Mouse (Mus musculus): ENCODE measurements around the gene Rtn4rl1. TPM values are rescaled to one million over a fixed set of nuclear protein-coding genes. Genes with fewer than 3 reads are reported as not detected.
A peak's percentile ranks its signal among the peaks of the same experiment; 100 is the strongest.

Rtn4rl1 gene
- polyA plus RNA-seq, 1 experiment from 2014 or later = 2.4 TPM

- Histone ChIP-seq H3K27ac (ENCODE audit: low read depth, low read length) (no peak overlapping the region), H3K27me3 (ENCODE audit: control insufficient read depth, insufficient read depth, low read length) (no peaks in the 10 kb centered on the region), H3K36me3 (ENCODE audit: control insufficient read depth, insufficient read depth, low read length) (no peaks in the 10 kb centered on the region), H3K9ac (ENCODE audit: low read depth, low read length) (no peak overlapping the region), H3K4me2 (replicated peaks; ENCODE audit: low read depth, low read length) (no peak overlapping the region), H3K4me3 (ENCODE audit: low read depth, low read length) (no peak overlapping the region), H3K4me1 (replicated peaks; ENCODE audit: control insufficient read depth, insufficient read depth, low read length) (peaks cover 7% of the 10 kb centered on the region), H3K9me3 (ENCODE audit: control insufficient read depth, low read length) (no peaks in the 10 kb centered on the region)
- no peak for ATAC-seq (ENCODE audit: low FRiP score)
- DNase-seq (ENCODE audit: low spot score) = no peak
- WGBS = 66% methylated on average over 8 of the region's 8 CpGs
Observed at GRCm38 (mm10) chr11:75270276-75270984, 76.8 kb downstream of the Rtn4rl1 start.

GRCm38 (mm10) chr11:75270985-75271434 lies 77.4 kb downstream of the Rtn4rl1 start:
- Histone ChIP-seq H3K9ac (ENCODE audit: low read depth, low read length) (no peak overlapping the region), H3K4me2 (replicated peaks; ENCODE audit: low read depth, low read length) (no peak overlapping the region), H3K4me1 (replicated peaks; ENCODE audit: control insufficient read depth, insufficient read depth, low read length) (peaks cover 7% of the 10 kb centered on the region), H3K27me3 (ENCODE audit: control insufficient read depth, insufficient read depth, low read length) (no peaks in the 10 kb centered on the region), H3K4me3 (ENCODE audit: low read depth, low read length) (no peak overlapping the region), H3K9me3 (ENCODE audit: control insufficient read depth, low read length) (no peaks in the 10 kb centered on the region), H3K27ac (ENCODE audit: low read depth, low read length) (no peak overlapping the region), H3K36me3 (ENCODE audit: control insufficient read depth, insufficient read depth, low read length) (no peaks in the 10 kb centered on the region)
- DNase-seq (ENCODE audit: low spot score) (no peak), ATAC-seq (ENCODE audit: low FRiP score) (no peak)
- 74% methylated on average over 7 of the region's 7 CpGs for WGBS

DNA sequence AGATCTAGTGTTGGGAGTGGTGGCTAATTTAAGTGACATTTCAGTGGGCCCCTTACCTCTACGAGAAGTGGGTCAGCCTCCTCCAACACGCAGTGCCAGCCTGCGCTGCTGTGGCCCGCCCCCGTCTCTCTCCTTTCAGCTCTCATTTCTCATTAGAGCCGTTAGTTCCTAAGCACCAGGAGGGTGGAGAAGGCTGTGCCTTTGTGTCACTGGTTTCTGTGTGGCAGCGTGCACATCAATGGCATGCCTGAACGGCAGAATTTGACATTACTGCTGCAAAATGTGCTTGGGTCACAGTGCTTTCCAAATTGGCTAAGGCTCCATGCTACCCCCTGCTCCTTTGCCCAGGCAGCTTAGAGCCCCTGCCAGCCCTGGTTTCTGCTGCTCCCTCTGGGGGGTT lies 79.9 kb downstream of the Rtn4rl1 start:
- Histone ChIP-seq H3K9me3 (ENCODE audit: control insufficient read depth, low read length) (no peaks in the 10 kb centered on the region), H3K4me2 (replicated peaks; ENCODE audit: low read depth, low read length) (no peak overlapping the region), H3K9ac (ENCODE audit: low read depth, low read length) (no peak overlapping the region), H3K4me1 (replicated peaks; ENCODE audit: control insufficient read depth, insufficient read depth, low read length) (peaks cover 7% of the 10 kb centered on the region), H3K36me3 (ENCODE audit: control insufficient read depth, insufficient read depth, low read length) (no peaks in the 10 kb centered on the region), H3K4me3 (ENCODE audit: low read depth, low read length) (no peak overlapping the region), H3K27ac (ENCODE audit: low read depth, low read length) (no peak overlapping the region), H3K27me3 (ENCODE audit: control insufficient read depth, insufficient read depth, low read length) (no peaks in the 10 kb centered on the region)
- ATAC-seq (ENCODE audit: low FRiP score) (no peak), DNase-seq (ENCODE audit: low spot score) (no peak)
- WGBS = 13% methylated on average over 8 of the region's 8 CpGs

GRCm38 (mm10) chr11:75275035-75275434 lies 81.5 kb downstream of the Rtn4rl1 start:
- Histone ChIP-seq H3K4me2 (replicated peaks; ENCODE audit: low read depth, low read length) (no peak overlapping the region), H3K4me1 (replicated peaks; ENCODE audit: control insufficient read depth, insufficient read depth, low read length) (peaks cover 9% of the 10 kb centered on the region), H3K27ac (ENCODE audit: low read depth, low read length) (no peak overlapping the region), H3K36me3 (ENCODE audit: control insufficient read depth, insufficient read depth, low read length) (no peaks in the 10 kb centered on the region), H3K9me3 (ENCODE audit: control insufficient read depth, low read length) (no peaks in the 10 kb centered on the region), H3K9ac (ENCODE audit: low read depth, low read length) (peak overlapping the region; percentile 34; the same call in 1 of the 2 replicates), H3K27me3 (ENCODE audit: control insufficient read depth, insufficient read depth, low read length) (no peaks in the 10 kb centered on the region), H3K4me3 (ENCODE audit: low read depth, low read length) (no peak overlapping the region)
- whole genome bisulfite sequencing = 16% methylated on average over 6 of the region's 6 CpGs
- ATAC-seq (ENCODE audit: low FRiP score) (peak; percentile 30; the same call in 1 of the 2 replicates), DNase-seq (ENCODE audit: low spot score) (no peak)

GRCm38 (mm10) chr11:75278115-75278514 lies 84.5 kb downstream of the Rtn4rl1 start:
- Histone ChIP-seq H3K4me2 (replicated peaks; ENCODE audit: low read depth, low read length) (no peak overlapping the region), H3K9me3 (ENCODE audit: control insufficient read depth, low read length) (no peaks in the 10 kb centered on the region), H3K4me3 (ENCODE audit: low read depth, low read length) (no peak overlapping the region), H3K27me3 (ENCODE audit: control insufficient read depth, insufficient read depth, low read length) (peaks cover 24% of the 10 kb centered on the region), H3K9ac (ENCODE audit: low read depth, low read length) (no peak overlapping the region), H3K4me1 (replicated peaks; ENCODE audit: control insufficient read depth, insufficient read depth, low read length) (peaks cover 22% of the 10 kb centered on the region), H3K36me3 (ENCODE audit: control insufficient read depth, insufficient read depth, low read length) (no peaks in the 10 kb centered on the region), H3K27ac (ENCODE audit: low read depth, low read length) (no peak overlapping the region)
- ATAC-seq (ENCODE audit: low FRiP score) (no peak), DNase-seq (ENCODE audit: low spot score) (no peak)
- 59% methylated on average over 7 of the region's 7 CpGs for whole genome bisulfite sequencing

- whole genome bisulfite sequencing = 18% methylated on average over 4 of the region's 4 CpGs
- Histone ChIP-seq H3K27me3 (ENCODE audit: control insufficient read depth, insufficient read depth, low read length) (peaks cover 27% of the 10 kb centered on the region), H3K4me2 (replicated peaks; ENCODE audit: low read depth, low read length) (peak overlapping the region; percentile 17), H3K4me3 (ENCODE audit: low read depth, low read length) (peak overlapping the region; percentile 0; the same call in 1 of the 2 replicates), H3K9ac (ENCODE audit: low read depth, low read length) (no peak overlapping the region), H3K27ac (ENCODE audit: low read depth, low read length) (no peak overlapping the region), H3K4me1 (replicated peaks; ENCODE audit: control insufficient read depth, insufficient read depth, low read length) (peaks cover 19% of the 10 kb centered on the region; the same call in 1 of the 2 replicates), H3K9me3 (ENCODE audit: control insufficient read depth, low read length) (no peaks in the 10 kb centered on the region), H3K36me3 (ENCODE audit: control insufficient read depth, insufficient read depth, low read length) (no peaks in the 10 kb centered on the region)
- DNase-seq (ENCODE audit: low spot score) = no peak
- ATAC-seq (ENCODE audit: low FRiP score) = no peak
Observed at GRCm38 (mm10) chr11:75279013-75279341, 85.4 kb downstream of the Rtn4rl1 start.

GRCm38 (mm10) chr11:75279342-75280065 lies 85.9 kb downstream of the Rtn4rl1 start:
- WGBS = 9% methylated on average over 16 of the region's 16 CpGs
- H3K9me3 ChIP-seq (ENCODE audit: control insufficient read depth, low read length) = no peaks in the 10 kb centered on the region
- H3K36me3 ChIP-seq (ENCODE audit: control insufficient read depth, insufficient read depth, low read length) = no peaks in the 10 kb centered on the region
- ATAC-seq (ENCODE audit: low FRiP score) (no peak), DNase-seq (ENCODE audit: low spot score) (peak; percentile 55)
- H3K4me2 ChIP-seq (replicated peaks; ENCODE audit: low read depth, low read length) = peak overlapping the region; percentile 17
- H3K27me3 ChIP-seq (ENCODE audit: control insufficient read depth, insufficient read depth, low read length) = peaks cover 27% of the 10 kb centered on the region
- no peak overlapping the region for H3K27ac ChIP-seq (ENCODE audit: low read depth, low read length)
- peaks cover 19% of the 10 kb centered on the region; the same call in 1 of the 2 replicates for H3K4me1 ChIP-seq (replicated peaks; ENCODE audit: control insufficient read depth, insufficient read depth, low read length)
- H3K9ac ChIP-seq (ENCODE audit: low read depth, low read length) = peak overlapping the region; percentile 2; the same call in 1 of the 2 replicates
- peak overlapping the region; percentile 0; the same call in 1 of the 2 replicates for H3K4me3 ChIP-seq (ENCODE audit: low read depth, low read length)

DNA sequence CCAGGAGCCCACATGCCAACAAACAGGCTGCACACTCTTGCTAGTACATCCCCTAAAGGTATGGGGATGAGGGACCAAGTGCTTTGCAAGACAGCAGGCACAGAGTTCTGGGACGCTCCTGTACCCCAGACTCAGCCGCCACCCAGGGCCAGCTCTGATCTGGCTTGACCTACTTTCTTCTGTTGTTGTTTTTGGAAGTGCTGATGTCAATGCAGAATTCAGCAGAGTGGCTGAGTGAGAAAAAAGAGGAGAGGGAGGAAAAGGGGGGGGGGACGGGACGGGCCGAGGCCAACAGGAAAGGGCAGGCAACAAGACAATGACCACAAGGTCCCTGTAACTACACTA lies 86.5 kb downstream of the Rtn4rl1 start:
- peaks cover 17% of the 10 kb centered on the region; the same call in 1 of the 2 replicates for H3K4me1 ChIP-seq (replicated peaks; ENCODE audit: control insufficient read depth, insufficient read depth, low read length)
- H3K27me3 ChIP-seq (ENCODE audit: control insufficient read depth, insufficient read depth, low read length) = peaks cover 27% of the 10 kb centered on the region
- no peak for DNase-seq (ENCODE audit: low spot score)
- H3K4me3 ChIP-seq (ENCODE audit: low read depth, low read length) = no peak overlapping the region
- no peak overlapping the region for H3K27ac ChIP-seq (ENCODE audit: low read depth, low read length)
- H3K36me3 ChIP-seq (ENCODE audit: control insufficient read depth, insufficient read depth, low read length) = no peaks in the 10 kb centered on the region
- ATAC-seq (ENCODE audit: low FRiP score) = no peak
- H3K9ac ChIP-seq (ENCODE audit: low read depth, low read length) = no peak overlapping the region
- H3K9me3 ChIP-seq (ENCODE audit: control insufficient read depth, low read length) = no peaks in the 10 kb centered on the region
- no peak overlapping the region for H3K4me2 ChIP-seq (replicated peaks; ENCODE audit: low read depth, low read length)
- WGBS = 54% methylated on average over 5 of the region's 5 CpGs
